Mouse (Mus musculus): ENCODE measurements around the gene Riox2.
A peak's percentile ranks its signal among the peaks of the same experiment; 100 is the strongest.
"Not testable (repeated sequence)": the region's sequence is repeated elsewhere in the genome, so short reads cannot be mapped to it uniquely, and the experiment has no call there.

Gene Riox2

GRCm38 (mm10) chr16:59471637-59472278, at the start of gene Riox2:
Gene Riox2 (plus strand): TSS chr16:59471775.
- peak; percentile 76 to 83 for DNase-seq

GRCm38 (mm10) chr16:59427960-59428359, 43.6 kb upstream of the Riox2 start:
- no peak for DNase-seq

- DNase-seq: no peak
Observed at GRCm38 (mm10) chr16:59433181-59433580, 38.4 kb upstream of the Riox2 start.

GRCm38 (mm10) chr16:59444880-59445559, 26.6 kb upstream of the Riox2 start:
- DNase-seq: no peak

- peak in 1 of 2 experiments; percentile 3 for DNase-seq
Observed at GRCm38 (mm10) chr16:59448181-59448580, 23.4 kb upstream of the Riox2 start.

GRCm38 (mm10) chr16:59449092-59449491, 22.5 kb upstream of the Riox2 start:
- DNase-seq: no peak

- no peak for DNase-seq
Observed at GRCm38 (mm10) chr16:59451813-59452212, 19.8 kb upstream of the Riox2 start.

GRCm38 (mm10) chr16:59459259-59459861, 12.2 kb upstream of the Riox2 start:
- not testable (repeated sequence) for DNase-seq

GRCm38 (mm10) chr16:59463567-59463966, 8.0 kb upstream of the Riox2 start:
- DNase-seq: no peak

GRCm38 (mm10) chr16:59463973-59464372, 7.6 kb upstream of the Riox2 start:
- DNase-seq: no peak

- DNase-seq: no peak
Observed at GRCm38 (mm10) chr16:59469846-59470245, 1.7 kb upstream of the Riox2 start.

- DNase-seq: no peak
Observed at GRCm38 (mm10) chr16:59472546-59472945, 971 bp downstream of the Riox2 start.

- DNase-seq: peak; percentile 64 to 82
Observed at GRCm38 (mm10) chr16:59474788-59475187, 3.2 kb downstream of the Riox2 start.

- DNase-seq: no peak
Observed at GRCm38 (mm10) chr16:59477955-59478354, 6.4 kb downstream of the Riox2 start.

GRCm38 (mm10) chr16:59487239-59487638, 15.7 kb downstream of the Riox2 start:
- DNase-seq: no peak

- no peak for DNase-seq
Observed at GRCm38 (mm10) chr16:59487975-59488548, 16.5 kb downstream of the Riox2 start.

GRCm38 (mm10) chr16:59493199-59493598, 21.6 kb downstream of the Riox2 start:
- no peak for DNase-seq

GRCm38 (mm10) chr16:59497947-59498346, 26.4 kb downstream of the Riox2 start:
- DNase-seq: no peak

- no peak for DNase-seq
Observed at GRCm38 (mm10) chr16:59499180-59499579, 27.6 kb downstream of the Riox2 start.

GRCm38 (mm10) chr16:59509830-59510229, 38.3 kb downstream of the Riox2 start:
- DNase-seq: no peak

GRCm38 (mm10) chr16:59515169-59515568, 43.6 kb downstream of the Riox2 start:
- DNase-seq: no peak

GRCm38 (mm10) chr16:59516965-59517364, 45.4 kb downstream of the Riox2 start:
- DNase-seq: no peak

- no peak for DNase-seq
Observed at GRCm38 (mm10) chr16:59517447-59518219, 46.1 kb downstream of the Riox2 start.
